Mouse (Mus musculus): ENCODE results near the gene Plekho1. TPM values are rescaled to one million over a fixed set of nuclear protein-coding genes. Genes with fewer than 3 reads are reported as not detected.
"Not testable (repeated sequence)": the region's sequence is repeated elsewhere in the genome, so short reads cannot be mapped to it uniquely, and the experiment has no call there.

The Plekho1 gene
- total RNA-seq (2021), result 100 to 1,000 TPM; 111 to 118 TPM

DNA sequence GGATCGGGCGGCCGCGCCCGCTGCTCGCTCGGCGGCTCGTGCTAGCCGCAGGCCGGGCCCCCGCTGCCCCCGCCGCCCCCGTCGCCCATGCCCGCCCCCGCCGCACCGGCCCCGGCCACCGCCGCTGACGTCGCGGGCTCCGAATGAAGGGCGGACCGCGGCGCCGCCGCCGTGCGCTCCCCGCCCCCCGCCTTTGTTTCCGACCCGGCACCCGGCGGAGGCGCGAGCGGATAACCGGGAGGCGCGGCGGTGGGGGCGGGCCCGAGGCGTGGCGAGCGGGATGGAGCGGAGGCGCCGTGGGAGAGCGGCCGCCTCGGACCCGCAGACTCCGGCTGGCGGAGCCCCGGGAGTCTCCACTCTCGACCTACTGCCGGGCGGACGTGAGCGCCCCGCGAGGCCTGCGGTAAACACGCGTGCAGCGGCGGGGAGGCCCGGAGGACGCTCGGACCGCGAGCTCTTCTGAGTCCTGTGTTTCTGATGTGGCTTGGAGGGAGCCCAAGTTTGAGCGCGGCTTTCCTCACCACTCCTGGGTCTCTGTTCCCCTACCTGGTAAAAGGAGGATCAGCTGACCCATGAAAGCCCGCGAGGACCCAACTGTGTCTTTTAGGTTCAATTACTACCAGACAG is at the start of gene Plekho1:
Gene Plekho1 (minus strand): TSS at position 200 of the 627 bp plus-strand sequence.
- DNase-seq, result peak; percentile 74 to 82
- intact Hi-C loops (cut with DNase I), result loop anchor here (5.0 kb wide), 1 partner anchor 56 kb away; no protein-coding TSS in a partner anchor

DNA sequence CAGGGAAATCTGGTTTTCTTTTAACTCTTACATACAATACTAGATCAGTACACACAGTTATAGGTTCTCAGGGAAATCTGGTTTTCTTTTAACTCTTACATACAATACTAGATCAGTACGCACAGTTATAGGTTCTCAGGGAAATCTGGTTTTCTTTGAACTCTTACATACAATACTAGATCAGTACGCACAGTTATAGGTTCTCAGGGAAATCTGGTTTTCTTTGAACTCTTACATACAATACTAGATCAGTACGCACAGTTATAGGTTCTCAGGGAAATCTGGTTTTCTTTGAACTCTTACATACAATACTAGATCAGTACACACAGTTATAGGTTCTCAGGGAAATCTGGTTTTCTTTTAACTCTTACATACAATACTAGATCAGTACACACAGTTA is 48.8 kb upstream of the Plekho1 start:
- DNase-seq; intact Hi-C loops (cut with DNase I): not testable (repeated sequence)

DNA sequence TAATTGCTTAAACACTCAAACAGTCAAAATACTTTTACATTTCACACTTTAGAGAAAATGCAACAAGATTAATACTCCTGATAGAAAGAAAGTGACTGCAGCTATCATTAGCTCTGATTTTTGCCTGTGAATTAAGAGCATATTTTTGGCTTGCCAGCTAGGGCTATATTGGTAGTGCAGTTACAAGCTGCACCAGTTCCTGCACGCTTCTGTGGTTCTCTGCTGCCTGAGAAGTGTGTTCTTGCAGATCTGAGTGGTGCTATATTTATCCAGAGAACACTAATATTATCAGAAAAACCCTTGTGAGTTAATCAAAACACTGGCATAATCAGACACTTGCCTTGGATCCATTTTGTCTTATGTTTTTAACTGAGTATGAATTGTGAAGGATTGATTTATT is 47.3 kb upstream of the Plekho1 start:
- DNase-seq, result peak in 1 of 2 experiments; percentile 18

DNA sequence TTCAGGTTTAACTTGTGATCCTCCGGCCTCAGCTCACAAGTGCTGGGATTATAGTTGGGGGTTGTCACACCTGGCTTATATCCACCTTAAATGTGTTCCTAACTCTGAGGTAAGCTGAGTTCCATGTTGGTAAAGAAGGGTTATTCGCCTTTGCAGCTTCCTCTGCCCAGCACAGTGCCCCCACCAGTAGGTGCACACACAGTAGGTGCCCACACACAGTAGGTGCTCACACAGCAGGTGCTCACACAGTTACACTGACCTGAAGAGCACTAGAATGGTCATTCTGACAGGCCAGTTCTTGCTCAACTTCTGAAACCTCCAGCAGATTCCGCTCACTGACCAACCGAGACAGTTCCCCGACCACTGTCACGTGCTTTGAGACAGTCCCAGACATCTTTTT is 45.3 kb upstream of the Plekho1 start:
- intact Hi-C loops (cut with DNase I), result no loop called here

More for the DNA sequence above, 47.3 kb upstream of the Plekho1 start:
- intact Hi-C loops (cut with DNase I), result no loop called here

DNA sequence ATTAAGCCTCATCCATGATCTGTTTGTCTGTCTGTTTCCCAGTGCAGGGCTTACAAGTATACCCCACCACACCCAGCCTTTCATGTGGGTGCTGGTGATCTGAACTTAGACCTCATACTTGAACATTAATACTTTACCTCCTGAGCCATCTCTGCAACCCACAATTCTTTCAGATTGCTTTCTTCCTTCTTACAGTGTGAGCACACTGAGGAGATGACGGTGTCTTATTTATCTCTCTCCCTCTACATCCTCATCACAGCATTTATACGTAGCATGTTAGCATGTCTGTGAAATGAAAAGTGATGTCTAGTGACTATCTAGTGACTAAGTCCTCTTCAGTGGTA is 44.8 kb upstream of the Plekho1 start:
- no peak for DNase-seq
- intact Hi-C loops (cut with DNase I), result no loop called here

More for the DNA sequence above, 45.3 kb upstream of the Plekho1 start:
- no peak for DNase-seq

DNA sequence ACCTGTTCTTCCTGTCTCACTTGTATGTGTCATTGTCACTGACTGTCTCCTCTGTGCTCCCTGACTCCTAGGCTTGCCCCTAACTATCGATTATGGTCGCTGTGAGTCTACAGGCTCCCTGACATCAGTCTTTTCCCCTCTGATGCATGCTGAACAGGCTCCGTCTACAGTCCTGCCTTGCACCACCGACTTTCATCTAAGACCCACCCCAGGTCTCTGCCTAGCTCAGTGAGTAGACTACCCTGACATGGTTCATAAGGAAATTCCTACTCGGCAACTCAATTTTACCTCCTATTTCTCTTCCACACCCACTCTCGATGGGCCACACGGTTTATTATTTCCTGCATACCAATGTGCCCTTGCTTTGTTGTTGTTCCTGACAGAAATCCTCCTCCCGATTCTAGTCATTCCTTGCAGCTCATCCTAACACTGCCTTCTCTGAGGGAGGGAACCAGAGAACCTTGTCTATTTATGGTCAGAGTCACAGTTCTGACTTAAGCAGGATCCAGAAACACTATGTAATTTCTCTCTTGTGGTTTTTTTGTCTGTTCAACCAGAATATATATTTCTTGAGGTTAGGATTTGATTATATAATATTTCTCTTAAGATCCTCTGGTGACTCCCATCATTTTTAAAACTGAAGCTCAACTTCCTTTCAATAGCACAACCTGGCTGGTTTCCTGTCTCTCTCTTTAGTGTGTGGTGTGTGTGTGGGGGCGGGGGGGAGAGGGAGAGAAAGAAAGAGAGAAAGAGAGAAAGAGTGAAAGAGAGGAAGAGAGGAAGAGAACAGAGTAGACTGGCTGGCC is 44.3 kb upstream of the Plekho1 start:
- no peak for DNase-seq
- intact Hi-C loops (cut with DNase I), result loop anchor here (5.0 kb wide), 1 partner anchor 38 kb away; no protein-coding TSS in a partner anchor

DNA sequence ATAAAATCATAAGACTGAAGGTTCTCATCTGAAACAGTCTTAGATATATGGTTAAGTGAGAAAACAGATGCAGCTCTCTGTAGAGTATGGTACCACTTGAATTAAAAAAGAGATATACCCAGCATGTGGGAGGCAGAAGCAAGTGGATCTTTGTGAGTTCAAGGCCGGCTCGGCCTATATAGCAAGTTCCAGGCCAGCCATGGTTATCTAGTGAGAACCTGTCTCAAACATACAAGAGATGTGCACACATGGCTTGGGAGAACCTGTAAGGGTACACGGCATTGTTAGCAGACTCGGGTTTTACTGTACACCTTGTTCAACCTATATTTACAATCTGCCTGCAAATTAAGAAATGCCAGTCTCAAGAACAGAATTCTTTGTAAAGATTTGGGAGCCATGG is 43.0 kb upstream of the Plekho1 start:
- DNase-seq, result no peak
- intact Hi-C loops (cut with DNase I), result loop anchor here (5.0 kb wide), 1 partner anchor 37 kb away; no protein-coding TSS in a partner anchor

DNA sequence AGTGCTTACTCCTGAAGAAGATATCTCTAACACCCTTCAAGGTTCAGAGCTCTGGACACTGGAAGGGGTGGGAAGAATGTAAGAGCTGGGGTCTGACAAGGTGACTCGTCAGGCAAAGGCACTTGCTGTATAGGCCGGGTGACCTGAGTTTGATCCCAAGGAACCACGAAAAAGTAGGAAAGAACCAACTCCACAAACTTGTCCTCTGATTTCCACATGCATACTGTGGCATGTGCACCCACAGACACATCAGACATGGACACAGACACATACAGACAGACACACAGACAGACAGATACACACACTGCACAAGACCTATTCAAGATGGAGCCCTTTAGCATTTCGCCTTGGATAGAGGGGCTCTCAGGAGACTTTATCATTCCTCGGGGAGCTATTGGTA is 42.4 kb upstream of the Plekho1 start:
- DNase-seq, result no peak
- intact Hi-C loops (cut with DNase I), result loop anchor here (5.0 kb wide), 1 partner anchor 36 kb away; no protein-coding TSS in a partner anchor

DNA sequence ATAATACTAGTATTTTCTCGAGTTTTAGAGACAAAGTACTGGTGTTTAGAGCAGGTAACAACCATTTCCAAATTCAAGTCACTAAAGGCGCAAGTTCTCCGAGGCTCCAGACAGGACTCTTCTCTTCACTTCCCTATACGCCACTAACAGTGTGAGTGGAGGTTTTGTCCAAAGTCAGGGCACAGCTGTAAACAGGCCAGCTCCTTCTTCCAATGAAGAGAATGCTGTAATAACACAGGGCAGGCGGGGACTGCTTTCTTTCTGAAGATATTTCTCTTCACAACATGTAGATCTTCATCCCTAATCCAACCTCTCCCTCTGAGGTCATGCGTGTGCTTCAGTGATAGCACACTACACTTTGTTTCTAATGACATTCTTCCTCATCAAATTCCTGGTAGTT is 41.0 kb upstream of the Plekho1 start:
- intact Hi-C loops (cut with DNase I), result loop anchor here (5.0 kb wide), 1 partner anchor 34 kb away; no protein-coding TSS in a partner anchor

DNA sequence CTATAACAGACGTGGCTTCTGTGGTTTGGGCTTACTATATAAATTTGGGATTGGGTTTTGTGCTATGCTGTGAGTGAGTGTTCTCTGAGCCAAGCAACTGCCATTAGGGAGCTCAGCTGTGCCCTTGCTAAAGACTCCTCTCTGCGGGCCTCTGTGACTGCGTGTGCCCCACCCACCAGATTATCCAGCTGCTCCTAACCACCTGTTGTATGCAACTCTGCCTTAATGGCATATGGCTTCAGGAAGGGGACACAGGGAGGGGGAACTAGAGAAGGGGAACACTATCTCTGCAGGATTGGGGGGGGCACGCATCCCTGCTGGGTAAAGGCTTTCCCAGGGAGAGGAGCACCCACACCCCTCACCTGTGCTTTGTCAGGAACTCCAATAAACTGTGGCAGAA is 37.2 kb upstream of the Plekho1 start:
- no peak for DNase-seq
- intact Hi-C loops (cut with DNase I), result no loop called here

More for the DNA sequence above, 41.0 kb upstream of the Plekho1 start:
- DNase-seq, result no peak

DNA sequence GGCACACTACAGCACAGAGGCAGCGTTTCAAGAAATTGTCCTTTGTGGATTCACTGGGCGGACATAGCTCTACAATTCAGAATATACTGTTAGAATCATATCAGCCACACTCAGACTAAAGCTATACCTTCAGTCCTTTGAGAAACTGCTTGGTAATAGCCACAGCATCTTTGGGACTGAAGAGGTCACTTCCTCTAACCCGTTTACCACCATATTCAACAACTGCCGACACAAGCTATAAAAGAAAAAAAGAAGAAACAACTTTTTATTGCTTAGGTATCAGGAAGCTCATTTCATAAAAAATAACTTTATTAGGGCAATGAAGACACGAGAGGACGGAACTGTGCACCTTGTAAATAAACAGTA is 36.8 kb upstream of the Plekho1 start:
- no peak for DNase-seq
- intact Hi-C loops (cut with DNase I), result no loop called here

DNA sequence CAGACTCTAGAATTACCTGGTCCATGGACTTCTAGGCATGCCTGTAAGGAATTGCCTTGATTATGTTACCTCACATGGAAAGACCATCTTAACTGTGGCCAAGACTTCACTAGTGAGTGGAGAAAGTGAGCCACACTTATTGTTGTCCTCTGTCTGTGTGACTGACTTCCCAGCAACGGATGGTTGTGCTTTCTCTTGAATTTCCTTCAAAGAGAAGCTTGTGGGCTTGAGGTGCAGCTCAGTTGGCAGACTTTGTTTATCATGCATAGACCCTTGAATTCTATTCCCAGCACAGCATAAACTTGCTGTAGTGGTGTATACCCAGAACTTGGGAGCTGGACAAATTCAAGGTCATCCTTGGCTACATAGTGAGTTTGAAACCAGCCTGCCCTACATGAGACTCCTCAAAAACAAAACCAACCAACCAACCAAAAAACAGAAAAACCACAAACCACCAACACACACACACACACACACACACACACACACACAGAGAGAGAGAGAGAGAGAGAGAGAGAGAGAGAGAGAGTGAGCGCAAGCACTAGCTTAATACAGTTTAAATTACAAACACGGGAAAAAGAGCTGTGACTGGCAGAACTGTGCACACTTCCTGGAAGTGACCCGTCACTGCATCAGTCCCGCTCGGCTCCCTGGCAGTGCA is 36.3 kb upstream of the Plekho1 start:
- no peak for DNase-seq
- intact Hi-C loops (cut with DNase I), result no loop called here

DNA sequence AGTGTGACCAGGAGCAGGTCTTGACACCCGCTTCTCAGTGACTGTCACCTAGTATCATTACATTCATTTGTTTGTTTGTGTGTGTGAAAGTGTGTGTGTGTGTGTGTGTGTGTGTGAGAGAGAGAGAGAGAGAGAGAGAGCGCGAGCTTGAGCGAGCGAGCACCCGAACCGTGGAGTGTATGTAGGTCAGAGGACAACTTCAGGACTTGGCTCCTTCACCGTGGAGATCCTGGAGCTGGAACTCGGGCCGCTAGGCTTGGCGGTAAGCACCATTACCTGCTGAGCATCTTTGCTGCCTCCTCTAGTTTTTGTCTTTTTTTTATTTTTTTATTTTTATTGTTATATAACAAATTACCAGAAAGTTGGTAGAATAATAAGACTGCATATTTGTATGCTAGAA is 34.0 kb upstream of the Plekho1 start:
- intact Hi-C loops (cut with DNase I), result no loop called here
- DNase-seq, result no peak

DNA sequence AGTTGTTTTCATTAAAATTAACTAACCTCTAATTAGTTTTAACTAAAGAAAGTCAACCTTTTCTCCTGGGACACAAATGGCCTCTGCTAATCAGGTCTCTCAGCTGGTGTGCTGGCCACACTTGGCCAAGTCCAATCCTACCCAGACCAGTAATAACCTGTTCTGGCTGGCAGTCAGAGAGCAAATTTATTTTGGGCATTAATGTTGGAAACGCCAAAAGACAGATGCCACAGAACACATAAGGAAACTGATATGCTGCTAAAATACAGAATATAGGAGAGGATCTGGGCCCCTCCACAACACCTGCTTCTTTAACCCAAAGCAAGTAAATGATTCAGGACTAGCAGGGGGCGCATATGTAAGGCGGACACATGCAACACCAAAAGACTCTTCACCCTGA is 33.5 kb upstream of the Plekho1 start:
- intact Hi-C loops (cut with DNase I), result no loop called here
- peak; percentile 29 to 46 for DNase-seq

DNA sequence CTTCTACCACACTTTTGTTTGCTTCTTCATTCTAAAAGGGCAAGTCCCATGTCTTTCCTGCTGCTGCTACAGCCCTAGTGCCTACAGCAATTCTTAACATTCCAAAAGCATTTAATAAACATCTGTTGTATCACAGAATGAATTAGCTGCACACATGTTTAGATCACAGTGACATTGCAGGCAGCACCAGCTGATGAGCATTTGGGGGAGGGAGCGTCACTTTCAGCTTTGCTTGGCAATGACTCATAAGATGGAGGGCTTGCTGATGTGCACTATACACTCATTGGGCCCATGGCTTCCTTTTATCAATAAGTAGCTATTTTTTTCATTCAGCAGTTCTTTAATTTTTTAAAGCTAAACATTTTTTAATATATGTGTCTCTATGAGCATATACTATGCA is 32.1 kb upstream of the Plekho1 start:
- intact Hi-C loops (cut with DNase I), result no loop called here
- DNase-seq, result no peak

DNA sequence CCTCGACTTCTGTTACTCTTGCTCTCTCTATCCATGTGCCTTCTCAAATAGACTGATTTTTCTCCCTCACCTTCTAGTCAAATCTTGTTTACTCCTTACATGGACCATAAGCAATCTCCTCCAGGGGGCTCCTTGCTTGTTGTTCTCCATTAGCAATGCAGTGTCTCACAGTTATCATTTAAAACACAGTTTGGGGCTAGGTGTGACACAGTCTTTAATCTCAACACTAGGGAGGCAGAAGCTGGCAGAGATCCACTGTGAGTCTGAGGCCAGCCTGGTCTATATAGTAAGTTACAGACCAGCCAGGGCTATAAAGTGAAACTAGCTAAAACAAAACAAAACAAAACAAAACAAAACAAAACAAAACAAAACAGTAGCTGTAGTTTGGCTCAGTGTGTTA is 31.3 kb upstream of the Plekho1 start:
- DNase-seq, result no peak
- intact Hi-C loops (cut with DNase I), result no loop called here

DNA sequence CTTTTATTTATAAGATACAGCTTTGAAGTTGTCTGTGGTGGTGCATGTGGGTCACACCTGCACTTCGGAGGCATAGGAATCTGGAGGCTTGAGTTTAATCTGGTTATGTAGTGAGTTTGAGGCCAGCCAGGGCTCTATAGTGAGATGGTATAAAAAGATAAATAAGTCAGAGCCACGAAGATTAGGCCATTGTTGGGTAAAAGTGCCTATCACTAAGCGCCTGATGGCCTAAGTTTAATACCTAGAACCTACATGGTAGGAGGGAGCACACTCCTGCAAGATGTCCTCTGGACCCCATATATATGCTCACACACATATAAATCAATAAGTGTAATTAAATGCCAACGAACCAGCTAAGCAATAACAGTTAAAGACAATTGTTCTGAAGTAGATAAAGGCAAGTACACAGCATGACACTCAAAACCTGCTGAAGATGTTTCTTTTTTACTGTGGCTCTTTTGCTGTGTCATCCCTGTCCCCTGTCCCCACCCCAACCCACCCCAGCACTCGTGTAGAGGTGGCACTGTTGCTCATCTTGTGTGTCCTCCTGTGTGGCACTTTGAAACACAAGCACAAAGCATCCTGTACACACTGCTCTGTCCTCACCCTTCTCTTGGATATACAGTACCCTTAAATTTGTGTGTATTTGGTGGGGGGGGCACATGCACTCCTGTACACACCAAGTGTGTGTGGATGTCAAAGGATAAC is 25.8 kb upstream of the Plekho1 start:
- no peak for DNase-seq
- intact Hi-C loops (cut with DNase I), result no loop called here

DNA sequence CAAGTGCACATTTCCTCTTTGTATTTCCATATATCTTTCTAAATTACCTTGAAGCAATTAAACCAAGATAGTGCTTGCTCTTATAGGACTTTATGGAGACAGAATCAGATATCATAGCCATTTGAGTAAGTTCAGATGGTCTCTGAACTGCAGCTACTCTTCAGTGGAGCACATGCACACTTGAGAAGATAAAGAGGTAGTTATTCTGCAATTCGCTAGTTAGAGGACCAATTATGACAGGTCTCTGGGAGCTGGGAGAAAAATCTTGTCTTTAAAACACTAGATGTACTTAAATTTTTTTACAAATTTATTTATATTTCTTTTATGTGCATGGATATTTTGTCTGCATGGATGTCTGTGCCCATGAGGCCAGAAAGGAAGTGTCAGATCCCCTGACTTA is 24.9 kb upstream of the Plekho1 start:
- intact Hi-C loops (cut with DNase I), result no loop called here
- DNase-seq, result no peak

DNA sequence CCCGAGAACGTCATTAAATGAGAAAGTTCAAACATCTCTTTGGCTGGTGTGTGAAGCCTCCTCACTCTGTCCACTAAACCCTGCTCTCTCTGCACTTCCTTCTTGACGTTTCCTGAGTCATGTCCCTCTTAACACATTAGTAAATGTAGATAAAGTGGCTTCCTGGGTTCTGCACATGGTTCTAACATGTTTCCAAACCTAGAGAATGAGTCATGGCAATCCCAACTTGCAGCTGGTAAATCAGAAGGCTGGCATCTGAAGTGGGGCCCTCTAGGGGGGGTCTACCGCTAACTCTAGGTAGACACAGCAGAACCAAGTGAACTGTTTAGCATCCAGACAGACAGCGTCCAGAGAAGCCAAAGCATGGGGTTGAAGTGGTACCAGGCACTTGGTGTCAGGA is 21.7 kb upstream of the Plekho1 start:
- intact Hi-C loops (cut with DNase I), result no loop called here
- DNase-seq, result peak in 1 of 2 experiments; percentile 21

DNA sequence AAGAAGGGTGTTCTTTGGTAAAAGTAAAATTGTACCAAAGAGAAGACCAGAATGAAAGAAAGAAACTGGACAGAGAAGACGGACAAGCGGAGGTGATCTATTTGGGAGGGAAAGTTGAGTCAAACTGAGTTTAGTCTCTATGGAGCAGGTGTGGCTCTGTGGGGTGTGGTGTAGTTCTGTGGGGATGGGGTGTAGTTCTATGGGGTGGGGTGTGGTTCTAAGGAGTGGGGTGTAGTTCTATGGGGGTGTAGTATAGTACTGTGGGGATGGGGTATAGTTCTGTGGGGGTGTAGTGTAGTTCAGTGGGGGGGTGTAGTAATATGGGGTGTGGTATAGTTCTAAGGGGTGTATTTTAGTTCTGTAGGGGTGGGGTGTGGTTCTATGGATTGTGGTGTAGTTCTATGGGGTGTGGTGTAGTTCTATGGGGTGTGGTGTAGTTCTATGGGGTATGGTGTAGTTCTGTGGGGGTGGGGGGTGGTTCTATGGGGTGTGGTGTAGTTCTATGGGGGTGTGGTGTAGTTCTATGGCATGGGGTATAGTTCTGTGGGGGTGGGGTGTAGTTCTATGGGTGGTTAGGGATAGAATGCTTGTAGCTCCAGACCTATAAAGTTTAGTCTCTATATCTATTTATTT is 20.6 kb upstream of the Plekho1 start:
- intact Hi-C loops (cut with DNase I), result no loop called here
- DNase-seq, result no peak
